Mouse (Mus musculus): ENCODE measurements around the gene Gp5. TPM values are rescaled to one million over a fixed set of nuclear protein-coding genes. Genes with fewer than 3 reads are reported as not detected.

Gene Gp5
- total RNA-seq, 2 experiments from 2014 or later, result 0.20 to 0.26 TPM

DNA sequence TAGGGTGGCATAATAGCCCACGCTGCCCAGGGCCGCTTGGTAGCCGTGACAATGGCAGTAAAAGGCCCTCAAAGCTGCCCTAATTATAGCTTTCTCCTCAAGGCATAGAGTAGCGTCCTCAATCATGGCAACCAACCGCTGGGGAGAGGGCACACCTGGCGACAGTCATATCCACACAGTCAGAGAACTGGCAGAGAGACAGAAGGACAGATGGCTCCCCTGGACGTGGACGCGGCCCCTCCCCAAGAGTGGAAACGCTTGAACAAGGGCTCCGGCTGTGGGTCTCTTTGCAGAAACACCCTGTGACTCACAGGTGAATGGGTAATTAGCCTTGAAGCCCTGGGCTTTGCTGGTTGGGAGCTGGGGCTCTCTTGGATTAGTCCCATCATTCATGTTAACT lies 32.2 kb downstream of the Gp5 start:
- DNase-seq, result peak in 1 of 2 experiments; percentile 7

DNA sequence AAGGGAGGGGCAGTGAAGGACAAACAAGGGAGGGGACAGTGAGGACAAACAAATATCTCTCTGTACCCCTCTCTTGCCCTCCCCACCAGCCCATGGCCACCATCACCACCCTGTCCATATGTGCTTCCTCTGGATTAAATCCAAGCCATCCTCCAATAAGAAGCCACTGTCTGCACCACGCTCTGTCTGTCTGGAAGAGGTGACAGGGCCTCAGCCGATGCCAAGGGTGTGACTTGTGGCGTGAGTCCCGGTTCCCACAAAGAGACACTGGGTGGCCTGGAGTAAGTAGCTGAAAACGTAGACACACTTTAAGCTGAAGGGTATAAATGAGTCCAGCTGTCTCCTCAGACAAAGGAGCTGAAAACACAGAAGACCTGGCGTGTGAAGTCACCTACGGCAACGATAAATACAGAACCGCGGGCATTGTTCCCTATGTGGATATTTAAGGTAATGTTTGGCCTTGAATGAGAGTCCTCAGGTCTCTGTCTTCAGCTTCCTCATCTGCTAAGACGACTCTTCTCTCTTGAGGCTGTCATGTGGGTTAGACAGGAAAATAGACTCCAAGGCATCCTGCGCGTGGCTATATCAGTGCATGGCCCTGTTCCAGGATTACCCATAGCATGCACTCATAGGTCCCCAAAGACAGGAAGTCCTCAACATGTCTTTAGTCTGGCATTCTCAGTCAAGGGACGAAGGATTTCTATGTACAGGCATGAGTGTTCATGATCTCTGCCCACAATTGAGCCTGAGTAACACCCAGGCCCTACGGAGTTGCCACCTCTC lies 34.8 kb downstream of the Gp5 start:
- DNase-seq, result no peak

DNA sequence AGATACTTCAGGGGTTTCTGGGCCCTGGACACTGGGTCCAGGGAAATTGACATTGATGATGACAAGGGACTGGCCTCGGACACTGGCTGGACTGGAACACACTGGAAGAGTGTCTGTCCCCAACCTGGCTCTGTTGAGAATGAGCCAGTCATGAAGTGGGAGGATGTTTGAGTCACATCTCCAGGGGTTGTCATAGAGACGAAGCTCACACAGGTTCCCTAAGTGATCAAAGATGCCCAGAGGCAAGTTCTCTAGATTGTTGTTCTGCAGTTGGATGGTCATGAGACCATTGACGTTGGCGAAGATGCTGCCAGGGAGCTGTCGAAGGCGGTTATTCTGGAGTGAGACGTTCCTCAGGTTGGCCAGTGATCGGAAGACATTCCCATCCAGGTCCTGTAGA lies 37.5 kb downstream of the Gp5 start:
- DNase-seq, result no peak

DNA sequence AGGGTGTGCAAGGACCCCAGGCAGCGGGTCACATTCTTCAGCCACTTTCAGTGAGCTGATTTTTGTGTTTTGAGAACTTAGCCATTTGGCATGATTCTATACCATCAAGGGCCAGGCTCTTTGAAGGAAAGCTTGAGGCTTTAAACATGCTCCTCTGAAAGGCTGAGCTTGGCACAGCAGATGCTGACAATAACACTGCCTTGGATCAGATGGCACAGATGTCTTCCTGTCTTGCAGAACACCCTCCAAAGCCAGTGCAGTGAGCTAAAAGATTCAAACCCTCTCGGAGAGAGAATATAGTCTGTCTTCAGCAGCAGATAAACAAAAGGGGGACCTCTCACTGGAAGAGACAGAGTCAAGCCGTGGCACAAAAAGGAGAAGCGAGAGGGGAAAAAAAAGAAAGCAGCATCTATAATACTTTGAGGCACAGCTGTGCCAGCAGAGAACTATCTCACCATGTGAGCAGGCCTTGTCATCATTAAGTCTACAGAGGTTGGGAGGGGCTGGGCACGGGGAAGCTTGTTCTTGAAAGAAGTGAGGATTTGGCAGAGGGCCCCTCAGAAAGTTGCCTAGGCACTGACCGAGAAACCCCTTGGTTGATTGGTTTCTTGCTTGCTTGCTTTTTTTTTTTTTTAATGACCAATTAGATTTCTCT lies 38.5 kb downstream of the Gp5 start:
- DNase-seq, result no peak

DNA sequence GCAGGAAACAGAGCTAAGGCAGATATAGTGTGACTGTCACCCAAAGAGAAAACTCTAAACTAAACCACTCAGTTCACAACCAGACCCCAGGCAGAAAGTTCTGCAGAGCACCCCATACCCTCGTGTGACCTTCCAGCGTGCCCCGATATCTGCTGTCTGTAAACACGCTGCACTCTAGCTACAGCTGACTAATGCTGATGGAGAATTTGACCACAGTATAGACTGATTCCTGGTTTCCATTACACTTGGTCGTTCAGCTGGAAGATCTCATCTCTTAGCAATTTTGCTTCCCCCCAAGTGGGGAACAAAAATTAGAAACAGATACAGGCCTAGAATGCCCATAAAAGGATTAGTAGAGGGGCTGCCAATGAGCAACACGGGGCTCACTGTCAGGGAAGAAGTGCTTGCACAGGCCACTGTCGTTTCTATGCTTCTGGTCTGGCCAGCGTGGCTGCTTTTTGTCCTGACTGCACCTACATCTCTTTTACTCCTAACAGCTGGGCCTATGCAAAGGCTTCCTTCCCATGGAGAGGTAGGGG lies 39.3 kb downstream of the Gp5 start:
- DNase-seq, result no peak

DNA sequence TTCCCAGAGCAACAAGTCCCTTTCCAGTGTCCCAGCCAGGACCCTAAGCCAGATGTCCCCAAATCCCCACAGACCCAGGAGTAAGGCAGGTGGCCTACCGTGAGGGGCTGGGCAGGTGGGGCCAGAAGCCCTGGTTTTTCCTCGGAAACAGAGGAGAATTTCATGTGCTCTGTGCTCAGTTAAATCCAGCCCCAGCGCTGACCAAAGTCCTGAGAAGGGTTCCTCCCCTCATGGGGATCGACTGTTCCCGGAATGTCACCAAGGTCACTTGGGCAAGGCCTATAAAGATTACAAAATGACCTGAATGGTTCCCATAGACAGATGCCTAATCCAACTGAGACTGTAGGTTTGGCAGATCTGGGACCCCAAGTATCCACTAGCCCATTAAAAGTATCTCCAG lies 43.2 kb downstream of the Gp5 start, which contains the start of gene Cpn2:
Cpn2 (minus strand) TSS at position 141 of the 400 bp plus-strand sequence.
- peak; percentile 21 to 40 for DNase-seq

DNA sequence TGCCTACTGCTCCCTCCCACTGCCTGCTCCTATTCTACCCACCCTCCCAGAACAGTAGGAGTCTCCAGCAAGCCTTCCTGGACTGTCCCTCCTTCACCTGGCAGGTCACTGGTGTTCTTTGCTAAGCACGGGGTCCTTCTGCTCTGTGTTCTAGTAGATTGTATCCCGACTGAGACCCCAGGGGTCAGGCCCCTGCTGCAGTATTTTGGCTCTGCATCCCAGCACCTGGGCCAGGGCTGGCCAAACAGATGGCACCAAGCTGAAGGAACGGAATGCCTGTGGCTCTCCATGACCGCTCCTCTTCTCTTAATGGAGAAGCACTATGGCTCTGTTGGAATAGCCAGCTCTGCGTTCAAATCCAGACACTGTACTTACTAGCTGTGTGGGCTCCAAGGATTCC lies 44.0 kb downstream of the Gp5 start:
- DNase-seq, result no peak

DNA sequence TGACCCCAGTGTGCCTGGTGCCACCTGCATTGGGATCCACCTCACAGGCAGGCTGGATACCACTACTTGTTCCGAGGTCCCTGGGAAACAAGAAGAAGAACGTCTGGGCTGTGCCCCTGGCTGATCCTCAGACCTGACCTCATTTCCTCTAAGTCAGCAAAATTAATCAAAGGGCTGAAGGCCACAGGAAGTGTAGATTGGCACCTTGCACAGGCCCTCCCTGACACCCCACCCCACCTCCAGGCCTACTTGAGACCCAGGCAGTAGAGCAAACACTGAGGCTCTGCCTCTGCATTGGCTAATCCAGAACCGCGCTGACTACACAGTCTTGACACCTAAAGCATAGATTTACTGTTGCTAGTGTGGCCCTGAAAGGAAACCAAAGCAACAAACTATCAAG lies 45.0 kb downstream of the Gp5 start:
- DNase-seq, result no peak

DNA sequence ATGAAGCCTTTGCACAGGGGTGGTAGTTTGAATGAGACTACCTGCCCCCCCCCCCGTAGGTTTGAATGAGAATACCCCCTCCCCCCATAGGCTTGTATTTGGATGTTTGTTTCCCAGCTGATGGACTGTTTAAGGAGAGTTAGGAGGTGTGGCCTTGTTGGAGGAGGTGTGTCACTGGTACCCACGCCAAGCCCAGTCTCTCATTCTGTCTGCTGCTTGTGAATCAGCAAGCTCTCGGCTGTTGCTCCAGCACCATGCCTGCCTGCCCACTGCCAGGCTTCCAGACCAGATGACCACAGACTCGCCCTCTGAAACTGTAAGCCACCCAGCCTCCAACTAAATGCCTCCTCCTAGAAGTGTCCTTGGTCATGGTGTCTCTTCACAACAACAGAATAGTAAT lies 47.4 kb downstream of the Gp5 start:
- DNase-seq, result peak in 1 of 2 experiments; percentile 20

DNA sequence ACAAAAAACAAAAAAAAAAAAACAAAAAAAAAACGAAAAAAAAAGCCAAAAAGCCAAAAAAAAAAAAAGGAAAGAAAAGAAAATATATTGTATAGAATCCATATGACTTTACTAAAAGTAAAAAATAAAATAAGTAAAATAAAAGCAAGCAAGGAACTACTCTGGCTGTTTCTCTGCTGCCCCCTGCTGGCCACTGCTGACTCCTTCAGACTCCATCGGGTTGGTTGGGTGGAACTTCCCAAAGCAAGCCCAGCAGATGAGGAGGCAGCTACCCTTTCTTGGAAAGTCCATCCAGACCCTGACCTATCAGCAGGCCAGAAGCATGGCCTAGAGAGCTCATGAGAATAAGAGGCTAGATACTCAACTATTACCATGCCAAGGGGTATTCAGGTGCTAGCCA lies 47.9 kb downstream of the Gp5 start:
- peak; percentile 76 to 83 for DNase-seq

DNA sequence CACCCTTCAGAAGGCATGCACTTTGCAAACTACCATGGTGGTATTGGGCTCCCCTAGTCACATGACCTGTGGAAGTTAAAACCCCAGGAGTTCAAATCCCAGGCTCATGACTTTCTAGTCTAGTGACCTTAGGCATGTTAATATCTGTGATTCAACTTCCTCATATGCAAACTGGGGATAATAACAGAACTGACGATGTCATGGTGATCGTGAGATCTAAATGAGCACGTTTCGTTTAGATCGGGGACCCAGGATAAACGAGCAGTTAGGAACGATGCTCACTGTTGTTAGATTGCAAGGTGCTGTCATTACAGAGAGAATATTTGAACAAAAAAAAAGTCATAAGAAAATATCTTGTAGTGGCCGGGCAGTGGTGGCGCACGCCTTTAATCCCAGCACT lies 48.4 kb downstream of the Gp5 start:
- DNase-seq, result no peak

DNA sequence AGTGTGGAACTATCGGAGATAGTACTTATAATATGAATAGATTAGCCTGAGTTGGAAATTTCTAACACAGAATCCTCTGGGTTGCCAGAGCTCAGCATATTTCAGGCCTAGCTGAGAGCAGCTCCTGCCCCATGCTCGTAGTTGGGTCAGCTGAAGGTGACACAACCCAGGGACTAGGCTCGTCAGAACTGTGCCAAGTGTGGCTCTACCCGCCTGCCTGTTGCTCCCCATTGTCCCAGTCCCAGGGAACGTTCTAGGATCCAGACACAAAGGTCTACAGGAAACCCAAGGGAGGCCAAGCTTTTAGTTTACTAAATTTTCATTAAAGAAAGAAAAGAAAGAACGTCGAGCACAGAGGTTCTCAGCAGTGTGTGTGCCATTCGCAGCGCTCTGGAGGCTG lies 49.2 kb downstream of the Gp5 start:
- no peak for DNase-seq

DNA sequence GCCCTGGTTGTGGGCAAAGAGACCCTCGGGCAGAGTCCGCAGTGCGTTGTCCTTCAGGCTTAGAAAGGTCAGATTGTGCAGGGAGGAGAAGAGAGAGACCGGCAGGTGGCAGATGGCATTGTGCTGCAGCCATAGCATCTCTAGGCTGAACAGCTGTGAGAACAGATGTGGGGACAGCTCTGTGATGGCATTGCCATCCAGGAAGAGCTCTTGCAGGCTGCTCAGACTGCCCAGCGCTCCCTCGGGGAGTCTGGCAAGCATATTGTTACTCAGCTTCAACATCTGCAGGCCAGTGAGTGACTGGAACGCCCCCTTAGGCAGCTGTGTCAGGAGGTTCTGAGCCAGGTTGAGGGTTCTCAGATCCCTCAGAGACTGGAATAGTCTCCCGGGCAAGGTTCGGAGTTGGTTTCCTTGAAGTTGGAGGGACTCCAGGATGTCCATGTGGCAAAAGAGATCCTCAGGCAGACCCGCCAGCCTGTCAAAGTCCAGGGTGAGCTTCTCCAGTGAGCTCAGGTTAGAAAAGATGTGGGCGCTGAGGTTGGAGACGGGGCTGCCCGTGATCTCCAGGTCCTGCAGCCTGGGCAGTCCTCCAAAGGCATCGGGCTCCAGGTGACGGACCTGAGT lies 50.5 kb downstream of the Gp5 start:
- DNase-seq, result peak in 1 of 2 experiments; percentile 13

DNA sequence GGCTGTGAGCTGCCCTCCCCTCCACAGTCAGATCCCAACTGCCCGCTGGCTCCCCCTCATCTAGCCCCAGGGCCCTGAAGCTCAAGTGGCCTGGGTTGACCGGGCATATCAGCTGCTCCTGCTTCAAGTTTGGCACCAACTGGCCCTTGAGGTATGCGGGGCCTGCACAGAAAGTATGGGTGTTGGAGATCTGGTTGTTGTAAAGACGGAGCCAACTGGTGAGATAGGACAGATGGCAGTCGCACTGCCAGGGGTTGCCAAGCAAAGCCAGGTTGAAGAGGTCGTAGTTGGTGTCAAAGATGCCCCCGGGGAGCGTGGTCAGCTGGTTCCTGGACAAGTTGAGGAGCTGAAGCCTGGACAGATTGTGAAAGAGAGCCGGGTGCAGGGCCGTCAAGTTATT lies 51.1 kb downstream of the Gp5 start:
- DNase-seq, result peak in 1 of 2 experiments; percentile 52

DNA sequence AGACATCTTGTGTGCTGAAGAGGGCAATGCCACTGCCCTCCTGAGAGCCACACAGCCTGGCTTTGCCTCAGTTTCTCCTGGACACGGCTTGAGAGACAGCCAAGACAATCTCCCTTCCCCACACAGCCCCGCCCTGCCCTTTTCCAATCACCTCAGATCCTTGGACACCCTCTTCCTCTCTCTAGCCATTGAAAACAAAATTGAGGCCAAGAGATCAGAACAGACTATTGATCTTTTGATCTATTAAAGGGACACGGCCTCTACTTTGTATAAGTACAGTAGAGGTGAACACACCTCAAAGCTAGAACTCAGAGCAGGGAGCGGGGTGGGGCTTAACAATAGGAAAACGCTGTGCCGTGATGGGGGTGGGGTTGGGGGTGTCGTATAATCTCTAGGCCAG lies 52.1 kb downstream of the Gp5 start:
- no peak for DNase-seq

DNA sequence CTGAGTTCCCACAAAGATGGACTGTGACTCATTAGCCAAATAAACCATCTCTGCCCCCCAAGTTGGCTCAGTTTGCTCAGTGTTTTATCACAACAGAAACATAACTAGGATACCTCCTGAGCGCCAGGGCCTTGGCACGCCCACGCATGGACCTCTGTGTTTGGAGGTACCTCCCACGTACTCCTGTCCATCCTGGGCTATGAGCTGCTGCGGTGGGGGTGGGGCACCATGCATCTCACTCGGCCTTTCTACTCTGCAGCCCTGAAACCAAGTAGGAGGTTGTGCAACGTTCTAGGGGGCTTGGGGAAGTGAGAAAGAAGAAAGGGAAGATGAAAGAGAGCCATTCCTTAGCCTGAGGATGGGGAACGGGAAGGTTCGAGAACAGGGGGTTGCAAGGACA lies 52.9 kb downstream of the Gp5 start:
- DNase-seq, result no peak

Other genes starting within 250 kb of the Gp5 start
- 10 to 100 TPM; 19.2 to 26.1 TPM for gene Hes1, start 246.4 kb downstream of the Gp5 start, total RNA-seq (2021)
- 1 to 10 TPM; 1.3 to 2.1 TPM for gene Cpn2, start 43.3 kb downstream of the Gp5 start, total RNA-seq (2021)
- under 1 TPM in 1 of 2 experiments, not detected in 1; 0.03 TPM for gene Lrrc15, start 27.5 kb downstream of the Gp5 start, total RNA-seq (2021)
- 10 to 100 TPM; 89.6 to 92.1 TPM for gene Atp13a3, start 95.2 kb upstream of the Gp5 start, total RNA-seq (2021)
- gene Tmem44, start 240.1 kb upstream of the Gp5 start, total RNA-seq (2021), result 1 to 10 TPM; 3.7 to 4.7 TPM

All from adrenal gland, postnatal 36 days (tissue).